Mouse (Mus musculus): ENCODE measurements around the gene Fntb. TPM values are rescaled to one million over a fixed set of nuclear protein-coding genes. Genes with fewer than 3 reads are reported as not detected.

Fntb gene
- polyA plus RNA-seq, 1 experiment from 2014 or later = 41.7 TPM

DNA sequence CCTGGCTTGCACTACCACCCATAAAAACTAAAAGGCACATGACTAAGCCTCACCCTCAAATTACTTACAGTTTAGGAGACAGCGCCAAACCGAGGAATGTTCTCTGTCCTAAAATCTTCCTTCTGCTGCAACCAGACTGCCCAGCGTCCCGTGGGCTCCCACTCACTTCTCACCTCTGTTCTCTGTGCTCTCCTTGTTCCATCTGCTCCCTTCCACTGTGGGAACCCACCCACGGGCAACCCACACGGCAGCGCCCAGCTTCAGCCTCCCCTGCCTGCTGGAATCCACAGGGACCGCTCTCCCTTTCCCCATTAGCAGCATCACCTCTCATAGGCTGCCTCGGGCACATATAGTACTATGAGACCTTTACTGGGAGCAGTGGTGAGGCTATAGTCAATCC lies 53.5 kb downstream of the Fntb start:
- 84% methylated on average over 9 of the region's 9 CpGs for WGBS
- H3K9me3 ChIP-seq (ENCODE audit: control insufficient read depth, low read length) = no peaks in the 10 kb centered on the region
- no peaks in the 10 kb centered on the region for H3K36me3 ChIP-seq (ENCODE audit: control insufficient read depth, insufficient read depth, low read length)
- H3K4me2 ChIP-seq (ENCODE audit: low read length) = no peak overlapping the region
- no peaks in the 10 kb centered on the region for H3K27me3 ChIP-seq (replicated peaks; ENCODE audit: control insufficient read depth, insufficient read depth, low read length)
- no peak for ATAC-seq
- H3K27ac ChIP-seq (ENCODE audit: low read depth, low read length) = no peak overlapping the region
- H3K9ac ChIP-seq (ENCODE audit: low read depth, low read length) = no peak overlapping the region
- H3K4me3 ChIP-seq (ENCODE audit: low read length) = no peak overlapping the region
- peaks cover 29% of the 10 kb centered on the region for H3K4me1 ChIP-seq (ENCODE audit: control insufficient read depth, insufficient read depth, low read depth, low read length)

DNA sequence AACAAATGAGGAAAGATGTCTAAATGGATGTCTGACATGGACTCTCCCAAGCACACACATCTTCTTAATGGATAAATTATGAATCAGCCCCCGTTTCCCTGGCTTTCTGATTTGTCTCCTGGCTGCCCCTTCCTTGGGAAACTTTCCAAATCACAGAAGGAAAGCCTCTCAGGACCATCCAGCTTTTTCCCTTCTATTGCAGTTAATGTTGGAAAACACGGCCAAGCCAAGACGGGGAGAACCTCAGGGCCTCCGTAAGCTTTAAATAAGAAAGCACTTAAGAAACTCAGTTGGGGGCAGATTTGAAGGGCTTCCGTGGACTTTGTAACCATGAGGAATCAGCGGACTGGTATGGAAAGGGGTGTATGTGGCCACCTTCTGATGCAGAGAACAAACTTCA lies 54.4 kb downstream of the Fntb start:
- Histone ChIP-seq H3K9ac (ENCODE audit: low read depth, low read length) (no peak overlapping the region), H3K4me2 (ENCODE audit: low read length) (peak overlapping the region; percentile 79), H3K27ac (ENCODE audit: low read depth, low read length) (no peak overlapping the region), H3K27me3 (replicated peaks; ENCODE audit: control insufficient read depth, insufficient read depth, low read length) (no peaks in the 10 kb centered on the region), H3K4me3 (ENCODE audit: low read length) (no peak overlapping the region), H3K4me1 (ENCODE audit: control insufficient read depth, insufficient read depth, low read depth, low read length) (peaks cover 29% of the 10 kb centered on the region), H3K36me3 (ENCODE audit: control insufficient read depth, insufficient read depth, low read length) (no peaks in the 10 kb centered on the region), H3K9me3 (ENCODE audit: control insufficient read depth, low read length) (no peaks in the 10 kb centered on the region)
- 49% methylated on average over 6 of the region's 6 CpGs for whole genome bisulfite sequencing
- ATAC-seq = no peak

DNA sequence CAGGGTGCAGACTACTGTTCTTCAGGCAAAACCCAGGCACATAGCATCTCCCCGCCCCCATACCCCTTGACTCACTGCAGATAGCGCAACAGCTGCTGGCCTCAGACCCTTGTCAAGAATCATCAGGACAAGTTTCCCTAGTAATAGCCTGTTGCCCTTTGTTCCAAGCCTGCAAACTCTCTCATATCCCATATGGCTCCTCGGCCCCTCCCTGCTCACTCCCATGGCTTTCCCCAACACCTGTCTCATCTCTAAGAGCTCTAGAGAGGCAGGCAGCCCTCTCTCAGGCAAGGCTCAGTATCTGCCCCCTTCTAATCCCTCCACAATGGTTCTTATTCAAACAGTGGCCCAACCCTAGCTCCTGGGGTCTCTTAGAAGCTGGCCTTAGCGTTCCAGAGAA lies 55.2 kb downstream of the Fntb start:
- H3K4me1 ChIP-seq (ENCODE audit: control insufficient read depth, insufficient read depth, low read depth, low read length) = peaks cover 29% of the 10 kb centered on the region
- peak overlapping the region; percentile 91 for H3K9ac ChIP-seq (ENCODE audit: low read depth, low read length)
- H3K27me3 ChIP-seq (replicated peaks; ENCODE audit: control insufficient read depth, insufficient read depth, low read length) = no peaks in the 10 kb centered on the region
- H3K36me3 ChIP-seq (ENCODE audit: control insufficient read depth, insufficient read depth, low read length) = no peaks in the 10 kb centered on the region
- no peak for ATAC-seq
- peak overlapping the region; percentile 79 for H3K4me2 ChIP-seq (ENCODE audit: low read length)
- 50% methylated on average over 4 of the region's 4 CpGs for WGBS
- peak overlapping the region; percentile 62 for H3K4me3 ChIP-seq (ENCODE audit: low read length)
- H3K9me3 ChIP-seq (ENCODE audit: control insufficient read depth, low read length) = no peaks in the 10 kb centered on the region
- H3K27ac ChIP-seq (ENCODE audit: low read depth, low read length) = no peak overlapping the region

DNA sequence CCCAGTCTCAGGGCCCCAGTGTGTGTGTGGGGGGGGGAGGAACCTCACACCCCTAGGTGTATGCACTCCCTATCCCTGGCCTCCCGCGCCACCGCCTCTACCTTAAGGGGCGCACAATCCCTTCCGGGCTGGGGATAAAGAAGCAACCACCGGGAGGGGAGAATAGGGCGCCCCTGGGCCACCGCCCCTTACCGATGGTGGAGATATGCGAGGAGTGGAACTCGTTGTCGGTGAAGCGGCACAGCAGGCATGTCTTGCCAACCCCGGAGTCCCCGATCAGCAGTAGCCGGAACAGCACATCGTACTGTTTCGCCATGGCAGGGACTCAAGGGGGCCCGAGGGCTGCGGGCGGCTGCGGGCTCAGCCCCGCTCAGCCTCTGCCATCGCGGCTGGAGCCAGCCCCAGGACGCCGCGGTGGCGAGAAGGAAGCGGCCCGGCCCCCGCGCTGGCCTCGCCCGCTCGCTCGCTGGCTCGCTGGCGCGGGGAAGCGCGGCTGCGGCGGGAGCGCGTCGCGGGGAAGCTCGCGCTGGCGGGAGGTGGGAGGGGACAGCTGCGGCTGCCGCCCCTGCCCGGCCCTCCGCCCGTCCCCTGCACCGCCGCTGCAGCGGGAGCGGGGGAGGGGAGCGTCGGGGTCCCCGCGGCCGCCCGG lies 56.7 kb downstream of the Fntb start:
- Histone ChIP-seq H3K36me3 (ENCODE audit: control insufficient read depth, insufficient read depth, low read length) (no peaks in the 10 kb centered on the region), H3K9me3 (ENCODE audit: control insufficient read depth, low read length) (no peaks in the 10 kb centered on the region), H3K4me3 (ENCODE audit: low read length) (peak overlapping the region; percentile 62), H3K4me2 (ENCODE audit: low read length) (peak overlapping the region; percentile 79), H3K4me1 (ENCODE audit: control insufficient read depth, insufficient read depth, low read depth, low read length) (peaks cover 29% of the 10 kb centered on the region), H3K27ac (ENCODE audit: low read depth, low read length) (peak overlapping the region; percentile 80), H3K9ac (ENCODE audit: low read depth, low read length) (peak overlapping the region; percentile 91), H3K27me3 (replicated peaks; ENCODE audit: control insufficient read depth, insufficient read depth, low read length) (no peaks in the 10 kb centered on the region)
- WGBS = under 1% methylated on average over 23 of the region's 66 CpGs
- ATAC-seq = peak; percentile 75

DNA sequence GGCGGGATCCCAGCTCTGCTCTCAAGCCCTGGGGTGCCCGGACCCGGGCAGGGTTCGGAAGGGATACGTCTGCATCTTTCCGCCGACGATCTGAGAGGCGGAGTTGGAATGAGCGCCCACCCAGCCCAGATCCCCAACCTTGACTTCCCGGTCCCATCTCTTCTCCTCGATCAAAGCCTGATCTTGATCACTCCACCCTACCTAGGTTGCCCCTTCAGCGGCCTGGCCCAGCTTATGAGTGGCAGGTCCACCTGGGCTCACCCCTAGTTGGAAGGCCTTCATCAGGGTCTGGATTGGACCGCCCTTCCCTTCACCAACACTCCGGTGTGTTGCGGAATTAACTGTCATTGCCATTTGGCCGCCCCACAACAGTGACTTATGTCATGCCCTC lies 57.3 kb downstream of the Fntb start, which contains the start of gene Rab15:
TSS of gene Rab15 (minus strand) at position 258 of the 391 bp plus-strand sequence.
- Histone ChIP-seq H3K9ac (ENCODE audit: low read depth, low read length) (peak within 1 kb of the TSS; percentile 91), H3K36me3 (ENCODE audit: control insufficient read depth, insufficient read depth, low read length) (no peaks in the 10 kb centered on the region), H3K9me3 (ENCODE audit: control insufficient read depth, low read length) (no peaks in the 10 kb centered on the region), H3K4me3 (ENCODE audit: low read length) (peak within 1 kb of the TSS; percentile 62), H3K4me1 (ENCODE audit: control insufficient read depth, insufficient read depth, low read depth, low read length) (peaks cover 27% of the 10 kb centered on the region), H3K27ac (ENCODE audit: low read depth, low read length) (peak within 1 kb of the TSS; percentile 80), H3K4me2 (ENCODE audit: low read length) (peak within 1 kb of the TSS; percentile 79), H3K27me3 (replicated peaks; ENCODE audit: control insufficient read depth, insufficient read depth, low read length) (no peaks in the 10 kb centered on the region)
- peak; percentile 51 for ATAC-seq
- WGBS = under 1% methylated on average over 17 of the region's 17 CpGs

DNA sequence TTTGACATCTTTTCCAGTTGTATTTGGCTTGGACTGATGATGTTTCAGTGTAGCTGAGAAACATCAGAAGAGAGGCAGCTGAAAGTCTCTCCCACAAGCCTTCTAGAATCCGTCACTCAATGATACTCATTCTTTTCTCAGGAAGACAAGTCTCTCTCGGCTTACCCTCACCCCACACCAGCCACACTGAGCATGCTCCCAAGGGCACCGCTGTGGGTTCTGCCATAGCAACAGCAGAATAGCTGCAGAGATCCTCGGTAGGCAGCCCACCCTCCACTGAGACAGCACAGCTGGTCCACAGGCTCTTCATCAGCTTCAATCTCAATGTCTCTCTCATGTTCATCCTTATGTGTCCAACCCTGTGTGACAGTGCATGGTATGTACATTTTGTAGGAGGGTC lies 59.9 kb downstream of the Fntb start:
- Histone ChIP-seq H3K27me3 (replicated peaks; ENCODE audit: control insufficient read depth, insufficient read depth, low read length) (no peaks in the 10 kb centered on the region), H3K4me1 (ENCODE audit: control insufficient read depth, insufficient read depth, low read depth, low read length) (peaks cover 15% of the 10 kb centered on the region), H3K36me3 (ENCODE audit: control insufficient read depth, insufficient read depth, low read length) (no peaks in the 10 kb centered on the region), H3K9ac (ENCODE audit: low read depth, low read length) (no peak overlapping the region), H3K27ac (ENCODE audit: low read depth, low read length) (no peak overlapping the region), H3K4me3 (ENCODE audit: low read length) (no peak overlapping the region), H3K9me3 (ENCODE audit: control insufficient read depth, low read length) (no peaks in the 10 kb centered on the region), H3K4me2 (ENCODE audit: low read length) (no peak overlapping the region)
- ATAC-seq = no peak
- 50% methylated on average over 4 of the region's 4 CpGs for WGBS

GRCm38 (mm10) chr12:76832704-76833103 lies 67.3 kb downstream of the Fntb start:
- no peaks in the 10 kb centered on the region for H3K27me3 ChIP-seq (replicated peaks; ENCODE audit: control insufficient read depth, insufficient read depth, low read length)
- 3% methylated on average over 3 of the region's 3 CpGs for WGBS
- H3K9ac ChIP-seq (ENCODE audit: low read depth, low read length) = no peak overlapping the region
- no peak overlapping the region for H3K27ac ChIP-seq (ENCODE audit: low read depth, low read length)
- H3K4me1 ChIP-seq (ENCODE audit: control insufficient read depth, insufficient read depth, low read depth, low read length) = no peaks in the 10 kb centered on the region; the same call in 1 of the 2 replicates
- H3K9me3 ChIP-seq (ENCODE audit: control insufficient read depth, low read length) = no peaks in the 10 kb centered on the region
- H3K36me3 ChIP-seq (ENCODE audit: control insufficient read depth, insufficient read depth, low read length) = no peaks in the 10 kb centered on the region
- no peak for ATAC-seq
- no peak overlapping the region for H3K4me3 ChIP-seq (ENCODE audit: low read length)
- H3K4me2 ChIP-seq (ENCODE audit: low read length) = no peak overlapping the region

DNA sequence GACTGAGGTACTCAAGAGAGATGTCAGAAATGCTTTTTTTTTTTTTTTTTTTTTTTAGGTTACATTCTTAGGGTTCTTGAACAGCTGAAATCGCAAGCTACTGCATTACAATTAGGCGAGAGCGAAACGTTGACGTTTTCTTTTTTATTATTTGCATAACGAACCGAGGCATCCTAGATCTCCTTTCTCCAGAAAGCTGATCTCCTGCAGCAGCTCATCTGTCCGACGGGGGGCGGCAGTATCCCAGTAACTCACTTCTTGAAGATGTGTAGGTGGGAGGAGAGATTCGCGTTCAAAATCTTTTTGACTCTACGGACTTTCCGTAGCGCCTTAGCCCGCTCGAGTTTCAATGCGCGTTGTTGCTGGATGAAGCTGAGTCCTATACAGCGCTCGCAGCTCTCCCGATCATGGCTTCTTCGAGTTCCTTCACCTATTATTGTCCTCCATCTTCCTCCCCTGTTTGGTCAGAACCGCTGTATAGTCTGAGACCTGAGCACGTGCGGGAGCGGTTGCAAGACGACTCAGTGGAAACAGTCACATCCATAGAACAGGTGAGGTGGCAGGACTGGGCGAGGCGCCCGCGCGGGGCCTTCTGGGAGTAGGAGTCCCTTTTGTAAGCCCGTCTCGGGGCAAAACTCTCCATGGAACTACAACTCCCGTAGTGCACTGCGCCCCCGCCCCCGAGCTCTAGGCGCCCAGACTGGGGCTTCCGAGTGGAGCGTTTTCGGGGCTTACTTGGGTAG lies 71.9 kb downstream of the Fntb start:
- Histone ChIP-seq H3K4me2 (ENCODE audit: low read length) (peak overlapping the region; percentile 62), H3K27ac (ENCODE audit: low read depth, low read length) (peak overlapping the region; percentile 88), H3K36me3 (ENCODE audit: control insufficient read depth, insufficient read depth, low read length) (no peaks in the 10 kb centered on the region), H3K9me3 (ENCODE audit: control insufficient read depth, low read length) (no peaks in the 10 kb centered on the region), H3K9ac (ENCODE audit: low read depth, low read length) (peak overlapping the region; percentile 75), H3K27me3 (replicated peaks; ENCODE audit: control insufficient read depth, insufficient read depth, low read length) (no peaks in the 10 kb centered on the region), H3K4me1 (ENCODE audit: control insufficient read depth, insufficient read depth, low read depth, low read length) (peaks cover 12% of the 10 kb centered on the region), H3K4me3 (ENCODE audit: low read length) (peak overlapping the region; percentile 76)
- WGBS = under 1% methylated on average over 43 of the region's 43 CpGs
- ATAC-seq = peak; percentile 99

DNA sequence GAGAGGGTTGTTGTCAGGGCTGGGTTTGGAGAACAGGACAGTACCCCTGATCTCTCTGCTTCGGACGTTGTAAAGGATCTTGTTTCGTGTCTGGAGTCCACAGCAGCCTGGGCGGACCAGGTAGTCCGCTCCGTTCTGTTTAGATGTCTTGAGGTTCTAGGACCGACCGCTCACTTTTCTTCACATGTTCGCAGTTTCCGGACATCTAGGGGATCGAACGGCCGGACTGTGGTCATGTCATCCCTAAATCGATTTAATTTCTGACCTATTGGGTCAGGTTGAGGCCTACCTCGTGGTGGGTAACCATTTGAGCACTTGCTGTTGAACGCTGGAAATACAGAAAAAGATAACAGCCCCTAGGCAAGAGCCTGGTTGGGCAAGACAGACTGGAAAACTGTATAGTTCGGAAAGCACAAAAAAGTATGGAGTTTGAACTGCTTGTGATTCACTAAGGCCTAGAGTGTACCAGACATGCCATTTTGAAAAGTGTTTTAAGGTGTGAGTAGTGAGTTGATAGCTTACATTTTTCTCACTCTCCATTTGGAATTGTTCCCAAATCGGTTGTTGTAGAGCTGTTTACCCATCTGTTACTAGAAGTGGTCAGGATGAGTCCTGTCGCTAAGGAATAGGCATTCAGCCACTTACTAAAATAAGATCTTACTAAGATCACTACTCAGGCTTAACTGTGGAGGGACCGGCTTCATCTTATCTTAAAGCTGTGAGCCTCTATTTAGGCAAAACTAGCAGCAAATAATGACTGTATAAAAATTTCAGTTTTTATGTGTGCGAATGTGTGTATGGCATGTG lies 72.7 kb downstream of the Fntb start:
- H3K27me3 ChIP-seq (replicated peaks; ENCODE audit: control insufficient read depth, insufficient read depth, low read length) = no peaks in the 10 kb centered on the region
- peak overlapping the region; percentile 76 for H3K4me3 ChIP-seq (ENCODE audit: low read length)
- H3K4me1 ChIP-seq (ENCODE audit: control insufficient read depth, insufficient read depth, low read depth, low read length) = peaks cover 12% of the 10 kb centered on the region
- H3K36me3 ChIP-seq (ENCODE audit: control insufficient read depth, insufficient read depth, low read length) = no peaks in the 10 kb centered on the region
- H3K4me2 ChIP-seq (ENCODE audit: low read length) = peak overlapping the region; percentile 62
- peak overlapping the region; percentile 88 for H3K27ac ChIP-seq (ENCODE audit: low read depth, low read length)
- ATAC-seq = no peak
- H3K9me3 ChIP-seq (ENCODE audit: control insufficient read depth, low read length) = no peaks in the 10 kb centered on the region
- 16% methylated on average over 19 of the region's 21 CpGs for WGBS
- peak overlapping the region; percentile 75 for H3K9ac ChIP-seq (ENCODE audit: low read depth, low read length)

All from hindbrain, embryonic 16.5 days (tissue).